Mouse (Mus musculus): ENCODE data around the gene Mboat7. TPM values are rescaled to one million over a fixed set of nuclear protein-coding genes. Genes with fewer than 3 reads are reported as not detected.

Gene Mboat7
- polyA plus RNA-seq, 2 experiments = 10.3 to 11.5 TPM

DNA sequence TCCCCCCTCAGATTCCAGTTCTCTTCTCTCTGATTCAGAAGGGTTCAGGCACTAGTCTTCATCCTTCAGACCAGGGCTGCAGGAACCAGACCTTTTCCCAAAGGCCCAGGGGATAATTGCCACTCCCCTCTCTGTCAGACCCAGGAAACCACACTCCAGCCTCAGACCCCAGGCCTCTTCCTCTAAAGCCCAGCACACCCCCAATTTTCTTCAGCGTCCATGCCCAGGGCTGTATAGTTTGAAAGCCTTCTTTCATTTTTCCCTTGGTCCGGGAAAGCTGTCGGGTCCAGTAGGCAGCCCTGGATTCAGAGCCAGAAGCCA is 18.1 kb downstream of the Mboat7 start:
- H3K4me2 ChIP-seq (ENCODE audit: low read depth) = no peak overlapping the region
- ATAC-seq (ENCODE audit: insufficient read depth) (no peak), DNase-seq (ENCODE audit: low read depth in 3 of 3, low spot score in 3 of 3) (no peak)
- 57% methylated on average over 3 of the region's 3 CpGs for WGBS (ENCODE audit: insufficient replicate concordance)
- H3K27ac ChIP-seq = no peak overlapping the region
- H3K4me3 ChIP-seq (ENCODE audit: insufficient read depth in 1 of 2, low read depth in 2 of 2, low read length in 2 of 2) = no peak overlapping the region
- no peaks in the 10 kb centered on the region for H3K27me3 ChIP-seq (ENCODE audit: control insufficient read depth, insufficient read depth, low read length)
- H3K4me1 ChIP-seq (replicated peaks; ENCODE audit: control insufficient read depth in 2 of 2, insufficient read depth in 2 of 2, low read length in 1 of 2) = no peaks in the 10 kb centered on the region
- H3K9me3 ChIP-seq (ENCODE audit: control insufficient read depth, low read length) = no peaks in the 10 kb centered on the region
- TF ChIP-seq CTCF (IDR thresholded peaks at IDR 0.05; ENCODE audit: low read depth) = no peak
- no peak for TF ChIP-seq EP300 (IDR thresholded peaks at IDR 0.05; ENCODE audit: low read depth)
- H3K9ac ChIP-seq (replicated peaks) = no peak overlapping the region
- no peaks in the 10 kb centered on the region for H3K36me3 ChIP-seq (replicated peaks; ENCODE audit: control insufficient read depth, insufficient read depth, low read depth)

DNA sequence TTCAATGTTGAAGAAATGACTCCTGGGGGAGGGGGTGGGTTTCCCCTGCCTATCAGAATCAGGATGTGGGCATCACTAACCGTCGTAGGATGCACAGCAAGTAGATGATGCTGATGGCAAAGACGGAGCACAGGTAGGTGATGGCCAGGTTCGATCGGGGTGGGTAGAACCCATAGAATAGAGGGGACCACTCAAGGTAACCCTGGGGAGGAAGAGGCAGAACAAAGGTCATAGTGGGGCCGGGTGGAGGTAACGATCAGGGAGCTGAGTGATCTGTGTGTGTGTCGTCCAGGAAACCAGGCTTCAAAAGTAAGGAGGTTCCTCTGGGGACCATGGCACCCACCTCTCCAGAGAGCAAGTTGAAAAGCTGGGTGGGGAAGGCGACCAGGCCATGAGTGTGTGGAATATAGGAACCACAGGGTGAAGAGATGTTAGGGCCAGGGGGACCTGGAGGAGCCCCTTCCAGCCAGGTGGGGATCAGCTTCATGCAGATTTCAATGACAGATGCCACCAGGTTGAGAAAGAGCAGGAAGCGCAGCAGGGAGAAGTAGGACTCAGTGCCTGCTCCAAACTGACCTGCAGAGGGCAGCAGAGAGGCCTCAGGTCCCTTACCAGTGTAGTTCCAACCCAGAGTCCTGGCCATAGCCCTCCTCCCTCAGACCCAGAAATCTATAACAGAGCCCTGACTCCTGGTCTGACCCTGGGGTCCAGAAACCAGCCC is 18.7 kb downstream of the Mboat7 start:
- TF ChIP-seq CTCF (IDR thresholded peaks at IDR 0.05; ENCODE audit: low read depth) = peak; percentile 98
- no peak for TF ChIP-seq EP300 (IDR thresholded peaks at IDR 0.05; ENCODE audit: low read depth)
- Histone ChIP-seq H3K4me3 (ENCODE audit: insufficient read depth in 1 of 2, low read depth in 2 of 2, low read length in 2 of 2) (no peak overlapping the region), H3K9me3 (ENCODE audit: control insufficient read depth, low read length) (no peaks in the 10 kb centered on the region), H3K27ac (no peak overlapping the region), H3K9ac (replicated peaks) (no peak overlapping the region), H3K4me1 (replicated peaks; ENCODE audit: control insufficient read depth in 2 of 2, insufficient read depth in 2 of 2, low read length in 1 of 2) (no peaks in the 10 kb centered on the region), H3K36me3 (replicated peaks; ENCODE audit: control insufficient read depth, insufficient read depth, low read depth) (no peaks in the 10 kb centered on the region), H3K4me2 (ENCODE audit: low read depth) (no peak overlapping the region), H3K27me3 (ENCODE audit: control insufficient read depth, insufficient read depth, low read length) (no peaks in the 10 kb centered on the region)
- peak; percentile 56 to 59 (median 57) for DNase-seq (ENCODE audit: low read depth in 3 of 3, low spot score in 3 of 3)
- WGBS (ENCODE audit: insufficient replicate concordance) = 46% methylated on average over 10 of the region's 10 CpGs
- ATAC-seq (ENCODE audit: insufficient read depth) = peak; percentile 80

DNA sequence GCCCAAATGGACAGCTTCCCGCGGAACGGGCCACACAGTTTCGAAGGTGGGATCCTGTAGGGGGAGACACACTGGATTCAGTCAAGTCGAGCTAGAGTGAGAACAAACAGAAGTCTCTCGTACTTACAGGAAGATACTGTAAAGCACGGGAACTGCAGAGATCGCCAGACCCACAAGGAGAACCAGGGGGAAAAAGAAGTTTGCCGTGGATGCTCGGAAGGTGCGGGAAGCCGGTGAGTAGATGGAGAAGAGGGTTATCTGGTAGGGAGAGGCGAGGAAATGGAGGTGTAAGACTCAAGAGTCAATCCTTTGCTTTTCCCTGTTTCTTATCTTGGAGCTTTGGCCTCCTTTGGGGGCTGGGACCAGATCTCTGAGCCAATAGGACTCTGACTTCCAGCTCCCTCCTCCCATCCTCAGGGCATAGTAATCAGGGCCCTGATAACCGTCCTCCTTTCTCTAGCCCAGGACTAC is 26.4 kb downstream of the Mboat7 start:
- Histone ChIP-seq H3K27me3 (ENCODE audit: control insufficient read depth, insufficient read depth, low read length) (no peaks in the 10 kb centered on the region), H3K4me2 (ENCODE audit: low read depth) (peak overlapping the region; percentile 96), H3K9me3 (ENCODE audit: control insufficient read depth, low read length) (no peaks in the 10 kb centered on the region), H3K27ac (peak overlapping the region; percentile 78), H3K4me1 (replicated peaks; ENCODE audit: control insufficient read depth in 2 of 2, insufficient read depth in 2 of 2, low read length in 1 of 2) (peaks cover 20 to 22% of the 10 kb centered on the region in 2 experiments), H3K36me3 (replicated peaks; ENCODE audit: control insufficient read depth, insufficient read depth, low read depth) (peaks cover 10% of the 10 kb centered on the region), H3K9ac (replicated peaks) (peak overlapping the region; percentile 64), H3K4me3 (ENCODE audit: insufficient read depth in 1 of 2, low read depth in 2 of 2, low read length in 2 of 2) (peak overlapping the region; percentile 67 to 79)
- DNase-seq (ENCODE audit: low read depth in 3 of 3, low spot score in 3 of 3) = peak; percentile 24 to 68 (median 46)
- peak; percentile 25 for ATAC-seq (ENCODE audit: insufficient read depth)
- 22% methylated on average over 14 of the region's 14 CpGs for whole genome bisulfite sequencing (ENCODE audit: insufficient replicate concordance)
- peak; percentile 43 for TF ChIP-seq CTCF (IDR thresholded peaks at IDR 0.05; ENCODE audit: low read depth)
- no peak for TF ChIP-seq EP300 (IDR thresholded peaks at IDR 0.05; ENCODE audit: low read depth)

DNA sequence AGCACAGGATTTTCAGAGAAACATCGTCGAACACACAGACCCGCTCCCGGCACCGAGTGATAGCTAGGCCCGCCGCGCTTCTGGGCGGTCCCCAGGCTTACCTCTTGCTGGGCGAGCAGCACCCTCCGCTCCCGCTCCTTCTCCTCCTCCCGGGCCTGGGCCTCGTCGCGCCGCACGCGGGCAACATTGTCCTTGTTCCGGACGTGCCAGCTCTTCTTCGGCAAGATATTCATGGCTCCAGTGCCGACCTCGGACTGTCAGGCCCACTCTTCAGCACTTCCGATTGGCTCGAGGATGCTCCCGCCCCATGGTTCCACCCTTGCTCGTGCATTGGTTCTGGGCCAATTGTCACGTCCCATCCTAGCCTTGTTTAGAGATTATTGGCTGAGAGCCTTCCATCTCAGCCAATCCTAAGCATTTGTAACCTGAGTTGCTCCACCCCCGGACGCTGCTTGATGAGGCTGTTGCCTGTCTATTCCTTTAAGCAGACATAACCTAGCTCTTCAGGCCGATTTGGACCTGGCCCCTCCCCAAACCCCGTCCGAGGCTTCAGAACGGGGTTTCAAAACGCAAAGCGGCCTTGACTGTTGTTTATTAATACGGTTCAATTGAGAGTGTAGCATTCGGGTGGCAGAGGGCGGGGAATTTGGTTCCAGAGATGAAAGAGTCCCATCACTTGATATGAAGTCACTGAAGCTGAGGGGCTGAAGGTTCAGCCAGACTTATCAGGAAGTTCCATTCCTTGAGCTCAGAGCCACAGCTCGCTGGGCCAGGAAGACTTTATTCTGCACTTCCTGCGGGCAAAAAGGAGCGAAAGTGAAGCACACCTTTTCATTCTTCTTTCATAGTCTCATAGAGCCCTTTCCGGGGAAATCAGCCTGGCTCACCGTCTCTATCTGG is 27.9 kb downstream of the Mboat7 start, which contains the start of gene Leng1:
TSS of gene Leng1 (minus strand) at position 626 of the 900 bp plus-strand sequence.
- Histone ChIP-seq H3K27ac (peak within 1 kb of the TSS; percentile 79), H3K4me1 (replicated peaks; ENCODE audit: control insufficient read depth in 2 of 2, insufficient read depth in 2 of 2, low read length in 1 of 2) (peaks cover 20 to 22% of the 10 kb centered on the region in 2 experiments), H3K9ac (replicated peaks) (peak within 1 kb of the TSS; percentile 77), H3K4me3 (ENCODE audit: insufficient read depth in 1 of 2, low read depth in 2 of 2, low read length in 2 of 2) (peak within 1 kb of the TSS; percentile 78 to 79), H3K36me3 (replicated peaks; ENCODE audit: control insufficient read depth, insufficient read depth, low read depth) (peaks cover 23% of the 10 kb centered on the region), H3K9me3 (ENCODE audit: control insufficient read depth, low read length) (no peaks in the 10 kb centered on the region), H3K27me3 (ENCODE audit: control insufficient read depth, insufficient read depth, low read length) (no peaks in the 10 kb centered on the region), H3K4me2 (ENCODE audit: low read depth) (peak within 1 kb of the TSS; percentile 96)
- 2% methylated on average over 45 of the region's 45 CpGs for WGBS (ENCODE audit: insufficient replicate concordance)
- ATAC-seq (ENCODE audit: insufficient read depth) = peak; percentile 98
- TF ChIP-seq CTCF (IDR thresholded peaks at IDR 0.05; ENCODE audit: low read depth) (no peak), EP300 (IDR thresholded peaks at IDR 0.05; ENCODE audit: low read depth) (0 out of 2 replicates have a peak, but pooled peaks have one; percentile 27)
- peak; percentile 97 to 98 (median 98) for DNase-seq (ENCODE audit: low read depth in 3 of 3, low spot score in 3 of 3)

Data from liver, embryonic 14.5 days (tissue).